Mouse (Mus musculus) urinary bladder, adult 2 months (tissue): ENCODE data around the gene Zdhhc3. TPM values are rescaled to one million over a fixed set of nuclear protein-coding genes. Genes with fewer than 3 reads are reported as not detected.

Experiments
- DNase-seq: peaks from one replicate; pipeline ENCODE4 v3.0.0; 2022; ENCODE audit warnings: low spot score
- polyA plus RNA-seq: library from polyadenylated mRNA; depleted of rRNA; stranded (reverse); fragments of >200 nt; gene quantifications from 2 replicates; pipeline ENCODE4 v1.2.3, GENCODE M21; 2012; rRNA removed

Gene Zdhhc3
- polyA plus RNA-seq = 55.8 and 62.5 TPM in 2 replicates

DNA sequence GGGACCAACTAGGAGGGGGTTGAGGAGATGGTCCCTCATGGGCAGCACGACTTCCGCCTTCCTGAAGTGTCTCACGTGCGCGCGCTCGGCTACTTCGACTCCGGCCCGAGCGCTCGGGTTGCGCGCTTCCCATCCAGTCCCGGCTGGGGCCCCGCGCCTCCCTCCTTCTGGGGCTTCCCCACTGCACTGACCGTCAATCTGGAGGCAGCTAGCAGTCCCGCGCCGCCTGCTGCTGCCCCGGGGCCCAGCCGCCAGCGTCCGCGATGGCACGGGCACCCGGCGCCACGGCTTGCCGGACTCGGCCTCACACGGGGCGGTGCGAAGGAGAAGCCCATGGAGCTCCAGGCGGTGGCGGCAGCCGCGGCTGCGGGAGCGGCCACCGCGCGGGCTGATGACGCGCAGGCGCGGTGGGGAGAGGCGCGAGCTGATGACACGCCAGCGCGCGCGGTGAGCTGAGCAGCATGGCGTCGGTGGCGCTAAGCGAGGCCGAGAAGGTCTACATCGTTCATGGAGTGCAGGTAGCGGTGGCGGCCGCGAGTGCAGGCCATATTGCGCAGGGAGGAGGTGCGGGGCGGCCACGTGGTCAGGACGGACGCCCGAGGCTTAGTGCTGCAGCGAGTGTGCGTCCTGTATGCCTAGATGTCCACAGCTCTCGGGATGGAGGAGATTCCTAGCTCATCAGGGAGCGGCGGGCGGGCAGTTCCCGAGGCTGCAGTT lies at the start of gene Zdhhc3, which contains the start of gene Exosc7:
TSS of gene Zdhhc3 (minus strand) at position 401 of the 717 bp plus-strand sequence.
TSS of gene Exosc7 (plus strand) at position 411 of the 717 bp plus-strand sequence.
- peak; percentile 85 for DNase-seq

DNA sequence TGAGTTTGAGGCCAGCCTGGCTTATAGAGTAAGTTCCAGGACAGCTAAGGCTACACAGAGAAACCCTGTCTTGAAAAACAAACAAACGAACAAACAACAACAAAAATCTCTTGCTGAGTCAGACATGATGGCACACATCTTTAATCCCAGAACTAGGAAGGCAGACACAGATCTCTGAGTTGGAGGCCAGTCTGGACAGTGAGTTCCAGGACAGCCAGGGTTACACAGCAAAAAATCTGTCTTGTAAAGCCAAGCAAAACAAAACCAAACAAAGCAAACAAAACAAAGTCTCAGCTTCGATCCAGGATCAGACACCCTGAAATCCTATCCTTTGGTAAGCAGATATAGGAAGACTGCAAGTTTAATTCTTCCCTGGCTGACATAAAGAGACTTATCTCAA lies 48.8 kb upstream of the Zdhhc3 start:
- no peak for DNase-seq

GRCm38 (mm10) chr9:123159330-123159729 lies 46.3 kb upstream of the Zdhhc3 start:
- DNase-seq = no peak

DNA sequence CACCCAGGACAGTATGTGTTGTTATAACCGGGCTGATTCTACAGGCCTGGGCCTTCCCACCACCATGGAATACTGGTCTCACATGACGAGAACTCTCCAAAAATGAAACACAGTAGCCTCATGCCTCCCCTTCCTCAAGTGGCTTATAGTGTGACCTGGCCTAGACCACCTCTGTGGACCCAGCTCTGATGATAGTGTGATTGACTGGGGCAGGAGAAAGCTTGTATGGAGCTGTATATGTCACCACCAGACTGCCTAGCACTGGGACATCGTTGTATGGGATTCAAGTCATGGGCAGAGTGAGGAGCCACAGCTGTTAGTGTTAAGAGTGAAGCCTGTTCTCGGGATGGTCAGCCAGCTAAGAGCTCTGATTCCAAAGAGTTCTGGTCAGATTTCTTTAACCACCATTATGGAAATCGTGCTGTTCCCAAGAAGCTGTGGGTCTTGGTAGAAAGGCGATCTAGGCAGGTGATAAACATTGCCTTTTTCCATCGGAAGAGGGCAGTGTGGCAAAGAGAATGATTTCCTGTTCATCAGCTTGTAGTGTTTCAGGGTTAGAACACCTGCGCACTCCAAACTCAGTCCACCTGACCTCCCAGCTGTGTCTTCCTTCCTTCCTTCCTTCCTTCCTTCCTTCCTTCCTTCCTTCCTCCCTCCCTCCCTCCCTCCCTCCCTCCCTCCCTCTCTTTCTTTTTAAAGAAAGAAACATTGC lies 45.3 kb upstream of the Zdhhc3 start:
- DNase-seq = no peak

- DNase-seq = no peak
Observed at GRCm38 (mm10) chr9:123157699-123158098, 44.7 kb upstream of the Zdhhc3 start.

DNA sequence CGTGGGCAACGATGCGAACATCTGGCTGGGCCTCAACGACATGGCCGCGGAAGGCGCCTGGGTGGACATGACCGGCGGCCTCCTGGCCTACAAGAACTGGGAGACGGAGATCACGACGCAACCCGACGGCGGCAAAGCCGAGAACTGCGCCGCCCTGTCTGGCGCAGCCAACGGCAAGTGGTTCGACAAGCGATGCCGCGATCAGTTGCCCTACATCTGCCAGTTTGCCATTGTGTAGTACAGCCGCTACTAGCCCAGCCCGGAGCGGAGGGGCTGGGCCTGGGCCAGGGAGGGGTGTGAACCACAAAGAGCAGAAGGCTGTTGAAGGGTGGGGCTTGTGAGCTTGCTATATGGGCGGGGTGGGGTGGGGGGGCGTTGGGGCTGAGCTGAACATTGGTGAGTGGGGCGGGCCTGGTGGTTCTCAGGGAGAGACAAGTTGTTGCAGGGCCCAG lies 43.9 kb upstream of the Zdhhc3 start:
- no peak for DNase-seq

- DNase-seq = no peak
Observed at GRCm38 (mm10) chr9:123153121-123153520, 40.1 kb upstream of the Zdhhc3 start.

GRCm38 (mm10) chr9:123152026-123152425 lies 39.0 kb upstream of the Zdhhc3 start:
- no peak for DNase-seq

DNA sequence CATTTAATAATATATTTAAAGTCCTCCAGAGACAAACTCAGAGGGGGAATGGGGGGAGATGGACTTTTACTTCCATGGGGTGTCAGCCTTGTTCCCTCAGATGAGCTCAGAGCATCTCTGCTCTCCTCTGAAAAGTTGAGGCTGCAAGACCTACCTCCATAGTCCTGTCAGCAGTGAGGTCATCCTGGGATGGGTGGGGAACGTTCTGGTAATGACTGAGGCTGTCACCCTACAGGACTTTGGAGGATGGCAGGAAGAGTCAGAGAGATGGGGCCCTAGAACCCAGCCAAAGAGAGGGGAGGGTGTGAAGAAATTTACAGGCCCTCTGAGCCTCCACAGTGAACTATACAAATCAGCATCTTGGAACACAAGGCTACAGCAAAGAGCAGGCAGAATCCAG lies 38.6 kb upstream of the Zdhhc3 start:
- no peak for DNase-seq

GRCm38 (mm10) chr9:123150241-123151020 lies 37.4 kb upstream of the Zdhhc3 start, which contains the start of gene Clec3b:
Gene Clec3b, plus strand, starts transcription at chr9:123150946.
- DNase-seq = no peak

GRCm38 (mm10) chr9:123148430-123148829 lies 35.4 kb upstream of the Zdhhc3 start:
- DNase-seq = no peak

GRCm38 (mm10) chr9:123139887-123140614 lies 27.0 kb upstream of the Zdhhc3 start:
- DNase-seq = no peak

GRCm38 (mm10) chr9:123138891-123139474 lies 26.0 kb upstream of the Zdhhc3 start:
- no peak for DNase-seq

DNA sequence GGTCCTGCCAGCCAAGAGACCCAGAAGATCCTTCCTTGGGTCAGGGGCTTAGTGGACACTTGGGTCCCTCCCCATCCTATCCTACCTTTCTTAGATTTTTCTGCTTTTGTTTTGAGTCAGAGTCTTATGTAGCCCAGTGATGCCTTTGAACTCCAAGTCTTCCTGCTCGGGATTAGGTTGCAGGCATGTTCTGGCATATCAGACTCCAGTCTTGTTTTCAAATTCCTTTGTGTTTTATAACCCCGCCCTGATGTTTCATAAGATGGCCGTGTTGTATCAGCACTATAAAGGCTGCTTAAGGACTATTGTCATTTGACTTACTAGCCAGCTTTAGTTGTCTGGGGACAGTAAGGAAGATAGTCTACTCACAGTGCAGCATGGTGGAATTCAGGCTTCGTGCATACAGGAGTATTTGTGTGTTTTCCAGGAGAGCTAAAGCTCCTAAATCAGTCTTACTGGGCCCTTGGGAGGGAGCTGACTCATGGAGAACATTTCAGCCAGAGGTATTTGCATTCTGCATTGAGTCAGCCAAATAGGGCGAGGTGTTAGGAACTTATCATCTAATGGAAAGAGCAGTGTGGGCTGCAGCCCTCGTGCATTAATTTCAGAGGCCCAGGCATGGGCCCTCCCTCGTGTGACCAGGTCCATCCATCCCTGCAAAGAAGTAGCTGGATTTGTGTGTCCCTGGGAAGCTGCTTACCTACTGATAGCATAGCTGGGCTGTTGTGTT lies 24.1 kb upstream of the Zdhhc3 start:
- no peak for DNase-seq

- no peak for DNase-seq
Observed at GRCm38 (mm10) chr9:123132994-123133393, 20.0 kb upstream of the Zdhhc3 start.

GRCm38 (mm10) chr9:123127663-123128062 lies 14.7 kb upstream of the Zdhhc3 start:
- DNase-seq = no peak

GRCm38 (mm10) chr9:123124413-123124981 lies 11.5 kb upstream of the Zdhhc3 start:
- no peak for DNase-seq

GRCm38 (mm10) chr9:123123571-123124412 lies 10.8 kb upstream of the Zdhhc3 start:
- no peak for DNase-seq

DNA sequence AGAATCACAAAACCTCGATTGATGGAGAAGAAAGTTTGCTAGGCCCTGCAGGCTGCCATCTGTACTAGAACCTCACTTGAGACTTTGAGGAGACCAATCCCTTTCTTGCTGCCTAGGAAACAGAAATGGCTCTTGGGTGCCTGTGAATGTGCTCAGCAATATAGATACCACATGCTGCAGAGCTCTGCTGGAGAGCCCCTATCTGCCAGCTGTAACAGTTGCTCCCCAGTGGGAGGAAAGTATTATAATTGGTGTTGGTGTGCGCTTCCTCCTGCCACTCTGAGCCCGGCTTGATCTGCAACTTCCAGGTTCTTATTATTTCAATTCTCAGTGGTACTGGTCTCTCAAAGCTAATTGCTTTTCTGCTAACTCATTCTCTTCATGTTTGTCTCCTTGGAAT lies 10.0 kb upstream of the Zdhhc3 start:
- no peak for DNase-seq
